Mouse (Mus musculus): Measurements from ENCODE around the gene Cnpy3.

DNA sequence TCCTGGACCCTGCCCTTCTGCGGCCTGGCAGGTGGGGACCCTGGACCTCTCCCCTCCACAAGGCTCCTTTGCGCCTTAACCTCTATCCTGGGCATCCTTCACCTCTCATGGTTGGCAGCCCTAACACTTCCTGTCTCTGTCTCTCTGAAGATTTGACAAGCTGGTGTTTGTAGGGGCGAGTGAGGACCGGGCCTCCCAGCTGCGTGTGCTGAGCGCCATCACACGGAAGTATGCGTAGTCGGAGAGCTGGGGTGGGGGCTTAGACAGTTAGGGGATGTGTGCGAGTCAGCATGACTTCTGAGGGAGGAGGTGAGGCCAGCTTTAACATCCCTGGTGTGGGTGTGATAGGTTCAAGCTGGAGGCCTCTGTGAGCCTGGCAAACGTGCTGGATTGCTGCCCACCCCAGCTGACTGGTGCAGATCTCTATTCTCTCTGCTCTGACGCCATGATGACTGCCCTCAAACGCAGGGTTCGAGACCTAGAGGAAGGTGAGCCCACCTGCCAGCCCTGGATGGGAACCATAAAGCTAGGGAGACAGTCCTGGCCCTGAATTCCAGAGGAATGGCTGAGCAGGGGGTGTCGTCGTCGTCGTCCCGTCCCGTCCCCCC, 27.4 kb downstream of the Cnpy3 start:
- TF ChIP-seq CTCF (IDR thresholded peaks at IDR 0.05; ENCODE audit: borderline replicate concordance, insufficient read depth, low read length) (no peak), POLR2A (IDR thresholded peaks at IDR 0.05; ENCODE audit: low read depth, low read length) (no peak)

Data from embryonic fibroblast, embryonic 13.5 days (primary cell).